Mouse (Mus musculus) CH12.LX (cell line): ENCODE measurements around the gene Taf4. TPM values are rescaled to one million over a fixed set of nuclear protein-coding genes. Genes with fewer than 3 reads are reported as not detected.

Source experiments
- DNase-seq: peaks from one replicate; pipeline ENCODE4 v3.0.0-alpha.2; 2013; ENCODE audit errors: extremely low read depth
- H3K27ac ChIP-seq: 2 replicates; pipeline ENCODE4 v1.5.1; 2012; ENCODE audit warnings: low read depth, mild to moderate bottlenecking, control low read depth, moderate library complexity; ENCODE audit not compliant: insufficient read depth
- H3K27me3 ChIP-seq: replicated peaks from 2 replicates; pipeline ENCODE3; 2012; ENCODE audit warnings: inconsistent platforms
- H3K36me3 ChIP-seq, 2 experiments: replicated peaks in 1 of 2; 2 replicates each; pipeline versions ENCODE3 to v1.6.1; 2012; ENCODE audit warnings: inconsistent platforms in 1 of 2, low read length in 1 of 2, mild to moderate bottlenecking in 1 of 2, mixed read lengths in 1 of 2, moderate library complexity in 1 of 2; ENCODE audit not compliant: control insufficient read depth in 1 of 2, insufficient read depth in 1 of 2
- H3K4me1 ChIP-seq, 2 experiments: 2 replicates each; pipeline ENCODE4 v1.6.1; 2012; ENCODE audit warnings: inconsistent platforms in 1 of 2, moderate library complexity in 1 of 2; ENCODE audit not compliant: insufficient read depth in 2 of 2, control insufficient read depth in 1 of 2
- H3K4me2 ChIP-seq: 2 replicates; pipeline ENCODE4 v1.6.1; 2012; ENCODE audit warnings: low read depth, mild to moderate bottlenecking, control low read depth; ENCODE audit not compliant: poor library complexity, insufficient read depth, severe bottlenecking
- H3K4me3 ChIP-seq, 3 experiments: fragments of 150-350 bp in 1 of 3; sonication (generic) in 1 of 3; replicated peaks in 1 of 3; 2 replicates each; pipeline versions ENCODE3 to v1.5.1; 2011 to 2012; ENCODE audit warnings: low read depth in 2 of 3, low read length in 2 of 3, mild to moderate bottlenecking in 2 of 3, moderate library complexity in 2 of 3, control low read depth in 1 of 3, improper control_type of control experiment in 1 of 3, inconsistent platforms in 1 of 3, mixed read lengths in 1 of 3; ENCODE audit not compliant: poor library complexity in 1 of 3
- H3K79me2 ChIP-seq: replicated peaks from 2 replicates; pipeline ENCODE4 v1.6.1; 2012; ENCODE audit warnings: mild to moderate bottlenecking, moderate library complexity; ENCODE audit not compliant: control insufficient read depth, poor library complexity, insufficient read depth, severe bottlenecking; ENCODE audit errors: extremely low read depth
- H3K9ac ChIP-seq: 2 replicates; pipeline ENCODE4 v1.6.1; 2012; ENCODE audit warnings: low read depth, mild to moderate bottlenecking, control low read depth, moderate library complexity; ENCODE audit not compliant: insufficient read depth
- H3K9me3 ChIP-seq: replicated peaks from 2 replicates; pipeline ENCODE3; 2012; ENCODE audit warnings: low read length, inconsistent platforms, mixed read lengths
- CHD1 ChIP-seq: IDR thresholded peaks from 2 replicates; pipeline ENCODE4 v1.6.1; 2012; ENCODE audit warnings: low read depth, low read length, improper control_type of control experiment, inconsistent platforms
- CTCF ChIP-seq, 2 experiments: IDR thresholded peaks in 1 of 2; conservative IDR thresholded peaks in 1 of 2; 2 replicates each; pipeline ENCODE4 v1.5.1; 2011 to 2012; ENCODE audit warnings: low read depth in 2 of 2, low read length in 2 of 2, improper control_type of control experiment in 1 of 2, inconsistent platforms in 1 of 2, mild to moderate bottlenecking in 1 of 2, moderate library complexity in 1 of 2
- E2F4 ChIP-seq: IDR thresholded peaks from 2 replicates; pipeline ENCODE4 v1.6.1; 2011; ENCODE audit warnings: low read depth, low read length, improper control_type of control experiment; ENCODE audit not compliant: insufficient replicate concordance
- EP300 ChIP-seq: IDR thresholded peaks from 2 replicates; pipeline ENCODE4 v1.6.1; 2011; ENCODE audit warnings: low read length, improper control_type of control experiment
- ETS1 ChIP-seq: conservative IDR thresholded peaks from 2 replicates; pipeline ENCODE4 v1.6.1; 2012; ENCODE audit warnings: low read depth, mild to moderate bottlenecking, inconsistent platforms, low read length, improper control_type of control experiment, moderate library complexity
- GABPA ChIP-seq: IDR thresholded peaks from 2 replicates; pipeline ENCODE4 v1.6.1; 2012; ENCODE audit warnings: low read depth, low read length, improper control_type of control experiment, inconsistent platforms; ENCODE audit not compliant: insufficient replicate concordance
- JUN ChIP-seq: IDR thresholded peaks from 2 replicates; pipeline ENCODE4 v1.6.1; 2011; ENCODE audit warnings: low read depth, mild to moderate bottlenecking, low read length, improper control_type of control experiment, moderate library complexity; ENCODE audit not compliant: insufficient read depth
- JUND ChIP-seq: conservative IDR thresholded peaks from 2 replicates; pipeline ENCODE4 v1.6.1; 2011; ENCODE audit warnings: low read depth, low read length, improper control_type of control experiment
- KAT2A ChIP-seq: IDR thresholded peaks from 2 replicates; pipeline ENCODE4 v1.6.1; 2012; ENCODE audit warnings: low read length, improper control_type of control experiment, inconsistent platforms; ENCODE audit not compliant: insufficient replicate concordance
- MAFK ChIP-seq: IDR thresholded peaks from 2 replicates; pipeline ENCODE4 v1.6.1; 2011; ENCODE audit warnings: low read length, improper control_type of control experiment; ENCODE audit not compliant: insufficient replicate concordance
- MEF2A ChIP-seq: IDR thresholded peaks from 2 replicates; pipeline ENCODE4 v1.6.1; 2014; ENCODE audit warnings: low read depth, mild to moderate bottlenecking, inconsistent platforms, low read length, improper control_type of control experiment, borderline replicate concordance
- MXI1 ChIP-seq: IDR thresholded peaks from 2 replicates; pipeline ENCODE4 v1.6.1; 2011; ENCODE audit warnings: mild to moderate bottlenecking, low read depth, low read length, improper control_type of control experiment
- MYC ChIP-seq: IDR thresholded peaks from 2 replicates; pipeline ENCODE4 v1.6.1; 2011; ENCODE audit warnings: low read depth, mild to moderate bottlenecking, improper control_type of control experiment, low read length
- NRF1 ChIP-seq: IDR thresholded peaks from 2 replicates; pipeline ENCODE4 v1.6.1; 2014; ENCODE audit warnings: low read depth, mild to moderate bottlenecking, inconsistent platforms, low read length, improper control_type of control experiment, moderate library complexity
- PAX5 ChIP-seq: IDR thresholded peaks from 2 replicates; pipeline ENCODE4 v1.6.1; 2012; ENCODE audit warnings: low read length, inconsistent platforms, mixed read lengths
- POLR2A ChIP-seq: IDR thresholded peaks from 2 replicates; pipeline ENCODE4 v1.6.1; 2011; ENCODE audit warnings: low read depth, mild to moderate bottlenecking, improper control_type of control experiment, low read length
- POLR2AphosphoS2 ChIP-seq: IDR thresholded peaks from 2 replicates; pipeline ENCODE4 v1.6.1; 2011; ENCODE audit warnings: low read depth, low read length, improper control_type of control experiment
- RAD21 ChIP-seq: IDR thresholded peaks from 2 replicates; pipeline ENCODE4 v1.6.1; 2011; ENCODE audit warnings: low read depth, mild to moderate bottlenecking, low read length, improper control_type of control experiment, moderate library complexity
- SMC3 ChIP-seq: IDR thresholded peaks from 2 replicates; pipeline ENCODE4 v1.6.1; 2011; ENCODE audit warnings: low read depth, low read length, improper control_type of control experiment
- UBTF ChIP-seq: IDR thresholded peaks from 2 replicates; pipeline ENCODE4 v1.6.1; 2012; ENCODE audit warnings: low read depth, mild to moderate bottlenecking, inconsistent platforms, low read length, improper control_type of control experiment, moderate library complexity
- USF2 ChIP-seq: conservative IDR thresholded peaks from 2 replicates; pipeline ENCODE4 v1.6.1; 2011; ENCODE audit warnings: low read depth, low read length, improper control_type of control experiment
- ZC3H11A ChIP-seq: IDR thresholded peaks from 2 replicates; pipeline ENCODE4 v1.6.1; 2012; ENCODE audit warnings: low read depth, mild to moderate bottlenecking, inconsistent platforms, low read length, improper control_type of control experiment
- ZKSCAN1 ChIP-seq: IDR thresholded peaks from 2 replicates; pipeline ENCODE4 v1.6.1; 2012; ENCODE audit warnings: low read depth, inconsistent platforms, low read length, improper control_type of control experiment, borderline replicate concordance
- ZMIZ1 ChIP-seq: IDR thresholded peaks from 2 replicates; pipeline ENCODE4 v1.6.1; 2012; ENCODE audit warnings: low read depth, mild to moderate bottlenecking, inconsistent platforms, low read length, improper control_type of control experiment
- ZNF384 ChIP-seq: IDR thresholded peaks from 2 replicates; pipeline ENCODE4 v1.6.1; 2012; ENCODE audit warnings: low read depth, low read length, improper control_type of control experiment, inconsistent platforms
- dilution Hi-C: fragments of 300-500 bp; cut with MboI; formaldehyde crosslinking; loops from 2 replicates; pipeline ENCODE4 v1.14.3; 2020; ENCODE audit warnings: low sequenced_read_pairs; ENCODE audit not compliant: extremely low pct_unique_long_range_greater_than_20kb, extremely low pct_ligation_motif_present
- in situ Hi-C: fragments of 300-500 bp; cut with MboI; formaldehyde crosslinking; loops from 3 replicates; pipeline ENCODE4 v1.14.3; 2019; ENCODE audit warnings: low sequenced_read_pairs, low pct_ligation_motif_present, low pct_unique_long_range_greater_than_20kb, mixed read lengths
- polyA plus RNA-seq: library from polyadenylated mRNA; unstranded; fragments of >175 nt; gene quantifications from 2 replicates; pipeline ENCODE4 v1.2.1, GENCODE M21; 2012; ENCODE audit warnings: low read depth; ENCODE audit not compliant: insufficient read length
- total RNA-seq, 2 experiments: library from RNA; depleted of rRNA; stranded (reverse); fragments of 300-350 nt in 1 of 2; fragments of >200 nt in 1 of 2; gene quantifications; 2 replicates each; pipeline ENCODE4 v1.2.3; 2012 to 2014

Gene Taf4
- total and polyA plus RNA-seq, 3 experiments, result 3.0 to 14.5 (median 5.5) TPM

- no peaks in the 10 kb centered on the region for H3K9me3 ChIP-seq
- no peaks in the 10 kb centered on the region for H3K79me2 ChIP-seq
- no peak overlapping the region for H3K4me2 ChIP-seq
- H3K4me3 ChIP-seq, result no peak overlapping the region
- in situ Hi-C loops (loop anchor here (10.0 kb wide), 1 partner anchor 341 kb away; the partner anchor contains the start of gene Rps21), dilution Hi-C loops (loop anchor here (25.0 kb wide), 1 partner anchor 148 kb away; the partner anchor contains the start of gene Mtg2)
- DNase-seq, result no peak
- no peak overlapping the region for H3K9ac ChIP-seq
- H3K27me3 ChIP-seq, result no peaks in the 10 kb centered on the region
- TF ChIP-seq POLR2A (no peak), CTCF (conservative IDR thresholded peaks at IDR 0.05 in 1 of 2, IDR thresholded peaks at IDR 0.05 in 1 of 2; ENCODE audit: low read depth in 2 of 2, low read length in 2 of 2) (peak in 1 of 2 experiments; percentile 52; a peak in 2 of 4 replicates), RAD21 (peak; percentile 29), MXI1 (no peak), KAT2A (no peak), JUND (no peak), ZNF384 (no peak), SMC3 (peak; percentile 13; the same call in 1 of the 2 replicates), USF2 (no peak), E2F4 (no peak)
- peaks cover 8 to 23% of the 10 kb centered on the region in 2 experiments for H3K4me1 ChIP-seq
- H3K27ac ChIP-seq, result no peak overlapping the region
- peaks cover 26 to 85% of the 10 kb centered on the region in 2 experiments for H3K36me3 ChIP-seq
Observed at GRCm38 (mm10) chr2:179914246-179914645, 62.2 kb downstream of the Taf4 start.

- Histone ChIP-seq H3K4me3 (no peak overlapping the region), H3K4me1 (peaks cover 8 to 26% of the 10 kb centered on the region in 2 experiments), H3K36me3 (peaks cover 26 to 76% of the 10 kb centered on the region in 2 experiments), H3K9me3 (no peaks in the 10 kb centered on the region), H3K4me2 (no peak overlapping the region), H3K27me3 (no peaks in the 10 kb centered on the region), H3K79me2 (no peaks in the 10 kb centered on the region), H3K27ac (no peak overlapping the region), H3K9ac (no peak overlapping the region)
- dilution Hi-C loops (loop anchor here (25.0 kb wide), 1 partner anchor 149 kb away; the partner anchor contains the start of gene Mtg2), in situ Hi-C loops (loop anchor here (10.0 kb wide), 1 partner anchor 341 kb away; the partner anchor contains the start of gene Rps21)
- TF ChIP-seq MAFK, result no peak
- no peak for TF ChIP-seq ZKSCAN1
- TF ChIP-seq POLR2AphosphoS2, result no peak
- TF ChIP-seq JUND, result no peak
- no peak for DNase-seq
Observed at GRCm38 (mm10) chr2:179913349-179913748, 63.1 kb downstream of the Taf4 start.

- H3K27ac ChIP-seq, result no peak overlapping the region
- TF ChIP-seq MEF2A, result no peak
- no peak for TF ChIP-seq POLR2A
- TF ChIP-seq JUN, result no peak
- TF ChIP-seq CHD1, result no peak
- TF ChIP-seq NRF1, result no peak
- no peak for TF ChIP-seq MXI1
- no peak for TF ChIP-seq JUND
- no peak for TF ChIP-seq MYC
- TF ChIP-seq UBTF, result no peak
- no peak for TF ChIP-seq ZMIZ1
- TF ChIP-seq ZC3H11A, result no peak
- TF ChIP-seq EP300, result no peak
- no peak for TF ChIP-seq SMC3
- no peak for TF ChIP-seq ETS1
- TF ChIP-seq POLR2AphosphoS2, result no peak
- TF ChIP-seq PAX5, result no peak
- TF ChIP-seq CTCF (conservative IDR thresholded peaks at IDR 0.05 in 1 of 2, IDR thresholded peaks at IDR 0.05 in 1 of 2; ENCODE audit: low read depth in 2 of 2, low read length in 2 of 2), result no peak
- no peak for TF ChIP-seq GABPA
Observed at GRCm38 (mm10) chr2:179912911-179913310, 63.5 kb downstream of the Taf4 start.

More at GRCm38 (mm10) chr2:179912911-179913310, 63.5 kb downstream of the Taf4 start:
- Histone ChIP-seq H3K79me2 (no peaks in the 10 kb centered on the region), H3K9me3 (no peaks in the 10 kb centered on the region), H3K4me1 (peaks cover 8 to 26% of the 10 kb centered on the region in 2 experiments), H3K36me3 (peaks cover 26 to 72% of the 10 kb centered on the region in 2 experiments), H3K27me3 (no peaks in the 10 kb centered on the region), H3K9ac (no peak overlapping the region), H3K4me3 (no peak overlapping the region), H3K4me2 (no peak overlapping the region)
- dilution Hi-C loops (loop anchor here (25.0 kb wide), 1 partner anchor 149 kb away; the partner anchor contains the start of gene Mtg2), in situ Hi-C loops (loop anchor here (10.0 kb wide), 1 partner anchor 342 kb away; the partner anchor contains the start of gene Rps21)
- DNase-seq, result no peak
